Mouse (Mus musculus): Measurements from ENCODE around the gene Olfr198.
"Not testable (repeated sequence)": the region's sequence is repeated elsewhere in the genome, so short reads cannot be mapped to it uniquely, and the experiment has no call there.

Gene Olfr198
- long read RNA-seq, experiment 1, result 0 reads
- long read RNA-seq, experiment 2, result 0 reads

- intact Hi-C loops (cut with DNase I), result not testable (repeated sequence)
These were observed at the start of gene Olfr198 for GRCm38 (mm10) chr16:59203433-59203832. Gene Olfr198 (minus strand): TSS chr16:59203533.

GRCm38 (mm10) chr16:59249684-59250083 is 46.4 kb upstream of the Olfr198 start:
- intact Hi-C loops (cut with DNase I), result no loop called here

- intact Hi-C loops (cut with DNase I), result not testable (repeated sequence)
These were observed 16.3 kb upstream of the Olfr198 start, which contains the start of gene Olfr199 for GRCm38 (mm10) chr16:59219667-59220066. Gene Olfr199 (minus strand): TSS chr16:59219767.

- intact Hi-C loops (cut with DNase I), result not testable (repeated sequence)
These were observed 14.5 kb upstream of the Olfr198 start for GRCm38 (mm10) chr16:59217861-59218260.

GRCm38 (mm10) chr16:59170354-59170753 is 33.0 kb downstream of the Olfr198 start, which contains the start of gene Olfr196:
Gene Olfr196 (minus strand): TSS chr16:59170454.
- intact Hi-C loops (cut with DNase I), result no loop called here

- intact Hi-C loops (cut with DNase I), result no loop called here
These were observed 51.3 kb downstream of the Olfr198 start for GRCm38 (mm10) chr16:59151996-59152395.

Measured in adrenal gland (tissue).